Mouse (Mus musculus) adrenal gland, postnatal 14 days (tissue): ENCODE measurements around the gene Tnpo2. TPM values are rescaled to one million over a fixed set of nuclear protein-coding genes. Genes with fewer than 3 reads are reported as not detected.

Experiments
- DNase-seq: peaks from one replicate; pipeline ENCODE4 v3.0.0; 2021; ENCODE audit warnings: mixed read lengths
- long read RNA-seq, 2 experiments: library from polyadenylated mRNA; stranded (forward); transcript quantifications; one replicate each; pipeline ENCODE4 v2.0.0; 2021
- total RNA-seq: library from RNA; stranded (reverse); gene quantifications from 2 replicates; pipeline ENCODE4 v1.2.3, GENCODE M21; 2021

The Tnpo2 gene
- total RNA-seq: 65.9 and 67.8 TPM in 2 replicates
- long read RNA-seq, experiment 1, partial matches to known transcripts: 1 of 9 reads
- long read RNA-seq, experiment 1, other reads (novel, unspliced or antisense): 8 of 9 reads
- long read RNA-seq, experiment 2, partial matches to known transcripts: 1 of 8 reads
- long read RNA-seq, experiment 2, other reads (novel, unspliced or antisense): 7 of 8 reads

- DNase-seq: peak; percentile 95
Observed at GRCm38 (mm10) chr8:85036718-85037365, at the start of gene Tnpo2. TSS of gene Tnpo2 (plus strand) at chr8:85036915.

DNA sequence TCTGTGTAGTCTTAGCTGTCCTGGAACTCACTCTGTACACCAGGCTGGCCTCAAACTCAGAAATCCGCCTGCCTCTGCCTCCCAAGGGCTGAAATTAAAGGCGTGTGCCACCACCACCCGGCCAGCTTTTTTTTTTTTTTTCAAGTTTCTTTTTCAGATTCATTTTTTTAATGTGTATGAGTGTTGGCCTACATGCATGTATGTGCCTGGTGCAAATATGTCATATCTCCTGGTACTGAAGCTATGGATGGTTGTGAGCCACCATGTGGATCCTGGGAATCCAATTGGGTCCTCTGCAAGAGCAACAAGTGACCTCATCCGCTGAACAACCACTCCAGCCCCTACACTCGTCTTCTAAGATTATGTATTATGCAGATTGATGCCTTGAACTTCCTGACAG, 49.3 kb upstream of the Tnpo2 start:
- no peak for DNase-seq

- DNase-seq: no peak
Observed at GRCm38 (mm10) chr8:84987903-84988302, 48.8 kb upstream of the Tnpo2 start.

DNA sequence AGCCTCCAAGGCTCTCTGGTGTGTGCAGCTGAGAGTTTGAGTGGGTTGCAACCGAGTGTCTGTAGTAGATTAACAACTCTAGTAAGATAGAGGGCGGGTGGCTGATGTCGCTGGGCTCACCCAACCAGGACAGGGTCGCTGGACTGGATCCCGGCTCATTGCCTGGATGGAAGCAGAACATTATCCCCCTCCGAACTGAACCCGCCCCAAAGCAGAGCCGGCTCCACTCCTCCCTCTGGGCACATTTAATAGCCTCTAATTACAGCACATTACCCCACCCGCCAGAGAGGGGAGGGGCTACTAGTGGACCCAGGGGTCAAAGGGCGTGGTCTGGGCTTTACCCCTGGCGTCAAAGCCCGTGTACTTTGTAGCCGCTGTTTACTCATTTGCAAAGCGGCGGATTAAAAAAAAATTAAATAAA, 47.4 kb upstream of the Tnpo2 start:
- peak; percentile 63 for DNase-seq

GRCm38 (mm10) chr8:84989810-84990209, 46.9 kb upstream of the Tnpo2 start:
- peak; percentile 96 for DNase-seq

DNA sequence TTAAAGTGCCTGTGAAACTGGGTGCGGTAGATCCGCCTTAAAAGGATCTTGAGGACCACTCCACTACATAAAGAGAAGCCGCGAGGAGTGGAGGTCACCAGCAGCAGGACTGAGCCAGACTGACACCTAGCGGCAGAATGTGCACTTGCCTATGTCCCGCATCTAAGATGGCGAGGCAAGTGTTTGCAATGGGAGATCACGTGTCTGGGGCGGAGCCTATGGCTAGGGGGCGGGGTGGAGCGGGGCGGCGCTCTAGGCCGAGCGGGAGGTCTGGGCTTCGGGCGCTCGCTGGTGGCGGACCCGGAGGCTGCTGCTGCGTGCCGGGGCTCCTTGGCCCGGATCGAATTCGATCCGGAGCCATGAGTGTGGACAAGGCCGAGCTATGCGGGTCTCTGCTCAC, 46.4 kb upstream of the Tnpo2 start, which contains the start of gene Hook2:
Hook2 (plus strand) TSS at position 255 of the 400 bp plus-strand sequence.
- peak; percentile 98 for DNase-seq

GRCm38 (mm10) chr8:84990836-84991235, 45.9 kb upstream of the Tnpo2 start:
- DNase-seq: no peak

DNA sequence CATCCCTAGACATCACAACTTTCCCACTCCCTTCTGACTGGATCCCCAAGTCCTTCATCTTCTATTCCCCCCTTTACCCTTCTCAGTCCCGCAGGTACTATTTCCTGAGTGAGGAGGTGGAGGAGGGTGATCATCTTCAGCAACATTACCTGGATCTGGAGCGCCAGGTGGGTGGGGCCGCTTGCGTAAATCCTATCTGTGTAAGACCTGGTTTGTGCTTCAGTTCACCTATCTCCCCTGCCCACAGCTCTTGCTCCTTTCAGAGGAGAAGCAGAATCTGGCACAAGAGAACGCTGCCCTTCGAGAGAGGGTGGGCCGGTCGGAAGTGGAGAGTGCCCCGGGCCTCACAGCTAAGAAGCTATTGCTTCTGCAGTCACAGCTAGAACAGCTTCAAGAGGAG, 42.3 kb upstream of the Tnpo2 start:
- DNase-seq: no peak

GRCm38 (mm10) chr8:84995680-84996079, 41.0 kb upstream of the Tnpo2 start:
- no peak for DNase-seq

DNA sequence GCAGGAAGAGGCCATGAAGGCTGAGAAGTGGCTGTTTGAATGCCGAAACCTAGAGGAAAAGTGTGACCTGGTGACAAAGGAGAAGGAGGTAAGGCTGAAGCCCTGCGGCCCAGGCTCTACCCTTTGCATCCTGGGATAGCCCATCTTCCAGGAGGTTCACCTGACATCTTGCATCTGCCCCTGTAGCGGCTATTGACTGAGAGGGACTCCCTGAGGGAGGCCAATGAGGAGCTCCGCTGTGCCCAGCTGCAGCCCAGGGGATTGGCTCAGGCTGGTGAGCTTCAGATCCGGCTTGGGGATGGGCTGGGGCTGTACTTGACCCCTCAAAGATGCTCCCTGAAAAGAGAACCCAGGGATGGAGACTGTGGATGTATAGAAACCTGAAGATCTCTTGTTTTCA, 39.7 kb upstream of the Tnpo2 start:
- no peak for DNase-seq

DNA sequence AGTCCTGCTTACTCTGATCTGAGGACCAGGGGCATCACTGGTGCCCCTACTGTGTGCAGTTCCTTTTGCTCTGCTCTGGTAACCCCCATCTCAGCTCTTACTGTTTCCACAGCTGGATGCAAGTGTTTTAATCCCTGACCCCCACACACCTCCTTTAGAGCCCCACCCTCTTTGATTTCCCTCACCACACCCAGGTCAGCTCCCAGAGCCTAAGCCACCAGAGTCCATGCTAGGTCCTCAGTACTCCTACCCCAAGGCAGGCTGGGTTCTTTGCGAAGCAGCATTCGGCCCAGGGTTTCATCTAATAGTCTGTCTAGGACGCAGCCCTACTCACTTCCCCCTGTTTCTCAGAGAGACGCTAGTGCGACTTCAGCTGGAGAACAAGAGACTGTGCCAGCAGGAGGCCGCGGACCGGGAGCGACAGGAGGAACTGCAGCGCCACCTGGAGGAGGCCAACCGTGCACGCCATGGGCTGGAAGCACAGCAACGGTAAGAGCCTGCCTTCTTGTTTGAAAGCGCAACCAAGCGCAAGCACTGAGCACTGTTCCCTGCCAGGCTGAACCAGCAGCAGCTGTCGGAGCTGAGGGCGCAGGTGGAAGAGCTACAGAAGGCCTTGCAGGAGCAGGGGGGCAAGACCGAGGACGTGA, 38.9 kb upstream of the Tnpo2 start:
- peak; percentile 94 for DNase-seq

DNA sequence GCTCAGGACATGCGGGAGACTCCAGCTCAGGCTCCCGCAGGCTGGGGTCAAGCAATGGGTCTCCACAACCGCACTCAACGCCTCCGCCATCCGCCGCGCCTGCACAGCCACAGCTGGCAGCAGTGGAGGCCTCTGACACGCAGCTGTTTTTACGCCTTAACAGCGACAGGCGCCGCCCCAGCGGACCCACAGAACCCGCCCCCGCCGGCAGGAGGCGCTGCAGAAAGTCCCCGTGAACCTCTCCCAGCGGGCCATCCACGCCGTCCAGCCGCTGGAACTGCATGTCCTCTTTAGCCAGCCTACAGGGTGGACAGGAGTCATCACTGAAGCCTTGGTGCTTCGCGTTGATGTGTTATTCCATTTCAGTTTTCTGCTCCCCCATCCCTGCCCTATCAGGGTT, 29.0 kb upstream of the Tnpo2 start:
- DNase-seq: peak; percentile 82

GRCm38 (mm10) chr8:85011242-85011641, 25.5 kb upstream of the Tnpo2 start:
- DNase-seq: no peak

GRCm38 (mm10) chr8:85013230-85013840, 23.4 kb upstream of the Tnpo2 start:
- peak; percentile 83 for DNase-seq

GRCm38 (mm10) chr8:85014431-85014830, 22.3 kb upstream of the Tnpo2 start, which contains the start of gene Best2:
TSS of gene Best2 (minus strand) at chr8:85014531.
- DNase-seq: no peak

GRCm38 (mm10) chr8:85016724-85017123, 20.0 kb upstream of the Tnpo2 start:
- no peak for DNase-seq

GRCm38 (mm10) chr8:85017209-85017608, 19.5 kb upstream of the Tnpo2 start:
- DNase-seq: no peak

DNA sequence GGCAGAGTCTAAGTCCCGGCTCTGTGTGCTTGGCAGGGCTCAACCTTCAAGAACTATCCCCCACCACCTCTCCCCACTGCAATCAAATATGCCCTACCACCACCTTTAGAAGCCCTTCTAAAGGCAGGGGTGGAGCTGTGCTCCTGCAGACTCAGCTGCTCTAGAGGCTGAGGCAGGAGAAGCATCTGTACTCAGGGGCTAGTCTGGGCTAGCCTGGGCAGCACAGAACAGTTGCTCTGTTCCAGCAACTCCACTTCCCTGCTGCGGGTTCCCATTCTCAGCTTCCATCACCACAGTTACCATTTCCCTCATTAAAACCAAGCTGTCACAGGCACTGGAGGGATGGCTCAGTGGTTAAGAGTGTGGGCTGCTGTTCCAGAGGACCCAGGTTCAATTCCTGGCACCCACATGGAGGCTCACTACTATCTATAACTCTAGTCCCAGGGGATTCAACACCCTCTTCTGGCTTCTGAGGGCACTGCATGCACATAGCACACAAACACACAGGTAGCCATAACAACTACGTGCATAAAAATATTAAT, 15.1 kb upstream of the Tnpo2 start:
- DNase-seq: no peak

GRCm38 (mm10) chr8:85023846-85024245, 12.9 kb upstream of the Tnpo2 start:
- no peak for DNase-seq

GRCm38 (mm10) chr8:85025098-85025932, 11.4 kb upstream of the Tnpo2 start, which contains the start of gene Asna1:
TSS of gene Asna1 (minus strand) at chr8:85025281.
- peak; percentile 90 for DNase-seq

- peak; percentile 98 for DNase-seq
Observed at GRCm38 (mm10) chr8:85026670-85027515, 9.8 kb upstream of the Tnpo2 start, which contains the start of gene Trir. TSS of gene Trir (plus strand) at chr8:85026823.
